Mouse (Mus musculus) embryonic facial prominence, embryonic 11.5 days (tissue): ENCODE results near the gene Tmem236. TPM values are rescaled to one million over a fixed set of nuclear protein-coding genes. Genes with fewer than 3 reads are reported as not detected.

Experiments used
- ATAC-seq: fragments of 200-750 bp; cut with Nextera tagmentation; replicated peaks from 2 replicates; pipeline ENCODE4 v1.8.0; 2017; ENCODE audit warnings: low read depth; ENCODE audit not compliant: insufficient number of reproducible peaks, low FRiP score, low TSS enrichment
- DNase-seq: peaks from one replicate; pipeline ENCODE4 v3.0.0-alpha.2; 2015; ENCODE audit warnings: low spot score
- H3K27ac ChIP-seq: fragments of 300-500 bp; sonication (generic); replicated peaks from 2 replicates; pipeline ENCODE4 v1.5.1; 2014; ENCODE audit warnings: mild to moderate bottlenecking, low read depth, low read length, control low read depth
- H3K27me3 ChIP-seq: fragments of 300-500 bp; sonication (generic); 2 replicates; pipeline ENCODE4 v1.6.1; 2014; ENCODE audit warnings: mild to moderate bottlenecking, low read length, moderate library complexity, mixed read lengths; ENCODE audit not compliant: control insufficient read depth, insufficient read depth
- H3K36me3 ChIP-seq: fragments of 300-500 bp; sonication (generic); replicated peaks from 2 replicates; pipeline ENCODE4 v1.6.1; 2014; ENCODE audit warnings: low read depth, mild to moderate bottlenecking, low read length, moderate library complexity, mixed read lengths; ENCODE audit not compliant: control insufficient read depth, insufficient read depth
- H3K4me1 ChIP-seq: fragments of 300-500 bp; sonication (generic); 2 replicates; pipeline ENCODE4 v1.6.1; 2014; ENCODE audit warnings: low read length, mixed read lengths; ENCODE audit not compliant: control insufficient read depth, insufficient read depth
- H3K4me2 ChIP-seq: fragments of 300-500 bp; sonication (generic); 2 replicates; pipeline ENCODE4 v1.6.1; 2014; ENCODE audit warnings: low read depth, mild to moderate bottlenecking, control low read depth, low read length, moderate library complexity
- H3K4me3 ChIP-seq: fragments of 300-500 bp; sonication (generic); 2 replicates; pipeline ENCODE4 v1.5.1; 2014; ENCODE audit warnings: low read depth, low read length, control low read depth
- H3K9ac ChIP-seq: fragments of 300-500 bp; sonication (generic); replicated peaks from 2 replicates; pipeline ENCODE4 v1.6.1; 2014; ENCODE audit warnings: mild to moderate bottlenecking, control low read depth, low read length
- H3K9me3 ChIP-seq: fragments of 300-500 bp; sonication (generic); replicated peaks from 2 replicates; pipeline ENCODE4 v1.6.1; 2016; ENCODE audit warnings: mild to moderate bottlenecking, low read length, inconsistent platforms, mixed read lengths; ENCODE audit not compliant: control insufficient read depth
- WGBS: fragments of 180-500 bp; shearing (Covaris S2); extraction: QIAGEN DNeasy Blood & Tissue Kit; methylation state at CpG from one replicate; pipeline ENCODE4 v1.1.7; 2014; 5-methylcytosine and 5-hydroxymethylcytosine counted together
- polyA plus RNA-seq: library from polyadenylated mRNA; unstranded; fragments of >200 nt; fragmentation: Nextera tagmentation; extraction: Ambion mirVana; gene quantifications from 2 replicates; pipeline ENCODE4 v1.2.1, GENCODE M21; 2014

Gene Tmem236
- 0.06 and 0.11 TPM in 2 replicates for polyA plus RNA-seq

DNA sequence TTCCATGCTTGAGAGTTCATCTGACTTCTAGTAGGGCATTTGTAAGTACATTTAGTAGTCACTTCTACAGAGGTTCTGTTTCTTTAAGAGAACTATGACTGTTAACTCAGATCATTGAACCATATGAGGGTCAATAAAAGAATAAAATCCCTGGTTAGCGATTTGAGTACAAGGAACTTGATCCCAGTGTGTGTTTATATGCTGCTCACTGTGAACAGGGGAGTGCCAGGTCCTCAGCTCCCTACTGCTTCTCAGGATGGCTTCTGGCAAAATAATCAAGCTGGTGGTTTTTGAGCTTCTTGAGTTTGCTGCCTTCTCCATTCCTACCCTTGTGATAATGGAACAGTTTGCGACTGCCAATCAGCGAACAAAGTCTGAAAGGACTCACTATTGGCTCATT, at the start of gene Tmem236:
TSS of gene Tmem236 (plus strand) at position 190 of the 400 bp plus-strand sequence.
- no peak for ATAC-seq
- WGBS: 83% methylated on average over 3 of the region's 3 CpGs
- no peak within 1 kb of the TSS for H3K27ac ChIP-seq

DNA sequence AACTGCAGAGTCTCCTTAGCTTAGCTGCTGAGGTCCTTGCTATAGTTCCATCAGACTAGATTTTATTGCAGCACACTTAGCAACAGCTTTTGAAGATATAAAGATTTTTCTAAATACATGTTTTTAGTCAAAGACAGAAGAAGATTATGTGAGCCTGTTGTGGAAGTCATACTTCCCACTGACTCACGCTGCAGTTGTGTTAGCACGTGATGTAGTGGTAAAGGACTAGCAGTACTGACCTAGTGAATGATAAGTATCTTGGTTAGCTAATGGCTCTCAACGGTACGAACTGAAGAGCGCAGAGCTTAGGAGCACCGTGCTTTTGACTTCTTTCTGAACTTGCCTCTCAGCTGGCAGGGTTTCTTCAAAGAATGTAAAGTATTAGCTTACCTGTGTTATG, 47.9 kb upstream of the Tmem236 start:
- no peaks in the 10 kb centered on the region for H3K4me1 ChIP-seq
- no peak overlapping the region for H3K9ac ChIP-seq
- no peak overlapping the region for H3K4me2 ChIP-seq
- ATAC-seq (no peak), DNase-seq (no peak)
- H3K9me3 ChIP-seq: no peaks in the 10 kb centered on the region
- H3K4me3 ChIP-seq: no peak overlapping the region
- no peaks in the 10 kb centered on the region; the same call in 1 of the 2 replicates for H3K36me3 ChIP-seq
- WGBS: 91% methylated on average over 6 of the region's 6 CpGs
- no peaks in the 10 kb centered on the region for H3K27me3 ChIP-seq
- no peak overlapping the region for H3K27ac ChIP-seq

More for the DNA sequence above, at the start of gene Tmem236:
- no peaks in the 10 kb centered on the region for H3K9me3 ChIP-seq
- H3K27me3 ChIP-seq: no peaks in the 10 kb centered on the region
- no peaks in the 10 kb centered on the region for H3K36me3 ChIP-seq
- no peak within 1 kb of the TSS for H3K4me3 ChIP-seq
- no peaks in the 10 kb centered on the region for H3K4me1 ChIP-seq
- no peak for DNase-seq
- no peak within 1 kb of the TSS for H3K9ac ChIP-seq
- H3K4me2 ChIP-seq: no peak within 1 kb of the TSS

DNA sequence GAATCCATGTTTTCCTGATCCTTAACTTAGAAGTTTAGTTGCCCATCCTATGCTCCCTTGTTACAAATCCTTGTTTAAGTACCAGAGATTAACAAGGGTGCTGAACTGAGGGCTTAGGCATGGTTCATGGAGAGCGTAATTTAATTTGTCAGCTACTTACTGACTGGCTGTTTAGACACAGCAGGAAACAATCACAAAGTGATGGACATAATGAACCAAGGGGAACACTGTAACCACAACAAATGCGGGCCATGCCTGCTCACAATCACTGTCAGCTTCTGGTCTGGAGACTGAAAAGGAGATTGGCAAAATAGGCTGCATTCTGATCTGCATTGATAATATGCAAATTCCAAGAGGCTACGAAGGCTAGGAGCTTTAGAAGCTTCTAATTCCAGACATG, 46.7 kb upstream of the Tmem236 start:
- H3K4me2 ChIP-seq: no peak overlapping the region
- ATAC-seq: no peak; the same call in 1 of the 2 replicates
- H3K36me3 ChIP-seq: no peaks in the 10 kb centered on the region; the same call in 1 of the 2 replicates
- H3K27me3 ChIP-seq: no peaks in the 10 kb centered on the region
- peak; percentile 38 for DNase-seq
- 61% methylated on average over 3 of the region's 3 CpGs for WGBS
- H3K4me1 ChIP-seq: no peaks in the 10 kb centered on the region
- no peaks in the 10 kb centered on the region for H3K9me3 ChIP-seq
- H3K9ac ChIP-seq: no peak overlapping the region
- no peak overlapping the region for H3K27ac ChIP-seq
- no peak overlapping the region for H3K4me3 ChIP-seq

- ATAC-seq (no peak), DNase-seq (no peak)
- Histone ChIP-seq H3K36me3 (no peaks in the 10 kb centered on the region), H3K4me1 (no peaks in the 10 kb centered on the region), H3K27me3 (no peaks in the 10 kb centered on the region), H3K9ac (no peak overlapping the region), H3K4me2 (no peak overlapping the region), H3K4me3 (no peak overlapping the region), H3K27ac (no peak overlapping the region), H3K9me3 (no peaks in the 10 kb centered on the region)
- 87% methylated on average over 12 of the region's 12 CpGs for WGBS
These were observed 43.5 kb upstream of the Tmem236 start for GRCm38 (mm10) chr2:14130641-14131339.

DNA sequence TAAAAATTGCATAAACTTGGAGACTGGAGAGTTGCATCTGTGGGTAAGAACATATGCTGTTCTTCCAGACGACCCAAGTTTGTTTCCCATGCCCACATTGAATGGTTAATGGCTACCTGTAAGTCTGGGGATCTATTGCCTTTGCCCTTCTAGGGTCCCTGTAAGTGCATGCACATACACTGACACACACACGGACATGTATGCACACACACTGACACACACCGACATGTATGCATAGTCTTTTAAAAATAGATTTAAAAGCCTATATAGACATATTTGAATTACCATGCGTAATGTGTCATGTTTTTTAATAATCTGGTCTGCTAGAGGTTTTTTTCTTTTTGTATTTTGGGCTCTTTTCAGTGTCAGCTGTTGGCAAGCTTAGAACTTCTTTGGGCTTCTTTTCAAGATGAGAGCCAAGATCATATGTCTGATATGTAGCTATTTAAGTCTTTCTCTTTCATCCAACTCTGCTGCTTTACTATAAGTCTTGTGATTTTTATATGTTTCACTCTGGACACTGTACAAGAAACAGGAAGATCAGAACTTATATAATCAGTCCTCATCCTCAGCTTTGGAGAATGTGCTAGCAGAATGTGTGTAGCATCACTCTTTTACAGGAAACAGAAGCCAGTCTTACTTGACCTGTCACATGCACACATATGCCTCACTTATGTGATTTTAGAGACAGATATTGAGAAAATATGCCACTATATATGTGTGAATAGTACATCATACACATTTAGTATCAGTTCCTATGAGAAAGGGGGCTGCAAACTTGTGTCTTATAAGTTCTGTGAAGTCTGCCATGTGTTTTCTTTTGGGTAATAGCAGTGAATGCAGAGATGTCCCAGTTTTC, 41.6 kb upstream of the Tmem236 start:
- no peak overlapping the region for H3K4me3 ChIP-seq
- WGBS: 88% methylated on average over 4 of the region's 4 CpGs
- DNase-seq (no peak), ATAC-seq (no peak)
- H3K27me3 ChIP-seq: no peaks in the 10 kb centered on the region
- H3K9me3 ChIP-seq: no peaks in the 10 kb centered on the region
- H3K4me1 ChIP-seq: no peaks in the 10 kb centered on the region
- no peak overlapping the region for H3K9ac ChIP-seq
- H3K4me2 ChIP-seq: no peak overlapping the region
- H3K27ac ChIP-seq: no peak overlapping the region
- H3K36me3 ChIP-seq: no peaks in the 10 kb centered on the region

- DNase-seq (no peak), ATAC-seq (no peak)
- Histone ChIP-seq H3K9ac (no peak overlapping the region), H3K4me3 (no peak overlapping the region), H3K36me3 (no peaks in the 10 kb centered on the region; the same call in 1 of the 2 replicates), H3K4me2 (no peak overlapping the region), H3K9me3 (no peaks in the 10 kb centered on the region), H3K27ac (no peak overlapping the region), H3K4me1 (no peaks in the 10 kb centered on the region), H3K27me3 (no peaks in the 10 kb centered on the region)
- 77% methylated on average over 3 of the region's 3 CpGs for WGBS
These were observed 37.4 kb upstream of the Tmem236 start for GRCm38 (mm10) chr2:14136906-14137305.

- Histone ChIP-seq H3K9ac (no peak overlapping the region), H3K36me3 (no peaks in the 10 kb centered on the region; the same call in none of the 2 replicates), H3K9me3 (no peaks in the 10 kb centered on the region), H3K27me3 (no peaks in the 10 kb centered on the region), H3K4me2 (no peak overlapping the region), H3K27ac (no peak overlapping the region), H3K4me1 (no peaks in the 10 kb centered on the region), H3K4me3 (no peak overlapping the region)
- no peak for DNase-seq
- no peak for ATAC-seq
- 84% methylated on average over 6 of the region's 6 CpGs for WGBS
These were observed 34.7 kb upstream of the Tmem236 start for GRCm38 (mm10) chr2:14139590-14139989.

GRCm38 (mm10) chr2:14140044-14140443, 34.3 kb upstream of the Tmem236 start:
- no peaks in the 10 kb centered on the region for H3K9me3 ChIP-seq
- 71% methylated on average over 2 of the region's 2 CpGs for WGBS
- no peak overlapping the region for H3K4me3 ChIP-seq
- H3K27ac ChIP-seq: no peak overlapping the region
- ATAC-seq (no peak), DNase-seq (no peak)
- no peaks in the 10 kb centered on the region; the same call in none of the 2 replicates for H3K36me3 ChIP-seq
- H3K9ac ChIP-seq: no peak overlapping the region
- no peak overlapping the region for H3K4me2 ChIP-seq
- no peaks in the 10 kb centered on the region for H3K4me1 ChIP-seq
- no peaks in the 10 kb centered on the region for H3K27me3 ChIP-seq
